Mouse (Mus musculus) kidney, embryonic 16.5 days (tissue): Measurements from ENCODE around the gene Smchd1. TPM values are rescaled to one million over a fixed set of nuclear protein-coding genes. Genes with fewer than 3 reads are reported as not detected.
A peak's percentile ranks its signal among the peaks of the same experiment; 100 is the strongest.
"Not testable (repeated sequence)": the region's sequence is repeated elsewhere in the genome, so short reads cannot be mapped to it uniquely, and the experiment has no call there.

Experiments used
- ATAC-seq: fragments of 200-750 bp; cut with Nextera tagmentation; 2 replicates; pipeline ENCODE4 v1.8.0; 2017; ENCODE audit warnings: moderate TSS enrichment; ENCODE audit not compliant: low FRiP score, low TSS enrichment
- H3K27ac ChIP-seq: fragments of 300-500 bp; sonication (generic); 2 replicates; pipeline ENCODE4 v1.5.1; 2014; ENCODE audit warnings: low read length
- H3K27me3 ChIP-seq: fragments of 300-500 bp; sonication (generic); 2 replicates; pipeline ENCODE4 v1.6.1; 2014; ENCODE audit warnings: low read length, control low read depth, mixed read lengths; ENCODE audit not compliant: insufficient read depth
- H3K36me3 ChIP-seq: fragments of 300-500 bp; sonication (generic); 2 replicates; pipeline ENCODE4 v1.6.1; 2014; ENCODE audit warnings: low read length, control low read depth, mixed read lengths; ENCODE audit not compliant: insufficient read depth
- H3K4me1 ChIP-seq: fragments of 300-500 bp; sonication (generic); 2 replicates; pipeline ENCODE4 v1.6.1; 2014; ENCODE audit warnings: low read length, control low read depth, mixed read lengths; ENCODE audit not compliant: insufficient read depth
- H3K4me2 ChIP-seq: fragments of 300-500 bp; sonication (generic); replicated peaks from 2 replicates; pipeline ENCODE4 v1.6.1; 2014; ENCODE audit warnings: low read depth, low read length
- H3K4me3 ChIP-seq: fragments of 300-500 bp; sonication (generic); 2 replicates; pipeline ENCODE4 v1.5.1; 2014; ENCODE audit warnings: mild to moderate bottlenecking, low read length
- H3K9ac ChIP-seq: fragments of 300-500 bp; sonication (generic); replicated peaks from 2 replicates; pipeline ENCODE4 v1.6.1; 2014; ENCODE audit warnings: low read length
- H3K9me3 ChIP-seq: fragments of 300-500 bp; sonication (generic); 2 replicates; pipeline ENCODE4 v1.6.1; 2016; ENCODE audit warnings: low read length, control low read depth
- WGBS: fragments of 180-500 bp; shearing (Covaris S2); extraction: QIAGEN DNeasy Blood & Tissue Kit; methylation state at CpG from one replicate; pipeline ENCODE4 v1.1.7; 2014; 5-methylcytosine and 5-hydroxymethylcytosine counted together
- polyA plus RNA-seq: library from polyadenylated mRNA; unstranded; fragments of >200 nt; fragmentation: Nextera tagmentation; extraction: Ambion mirVana; gene quantifications from 2 replicates; pipeline ENCODE4 v1.2.1, GENCODE M21; 2015

Gene Smchd1
- polyA plus RNA-seq, 1 experiment from 2014 or later: 54.7 TPM

DNA sequence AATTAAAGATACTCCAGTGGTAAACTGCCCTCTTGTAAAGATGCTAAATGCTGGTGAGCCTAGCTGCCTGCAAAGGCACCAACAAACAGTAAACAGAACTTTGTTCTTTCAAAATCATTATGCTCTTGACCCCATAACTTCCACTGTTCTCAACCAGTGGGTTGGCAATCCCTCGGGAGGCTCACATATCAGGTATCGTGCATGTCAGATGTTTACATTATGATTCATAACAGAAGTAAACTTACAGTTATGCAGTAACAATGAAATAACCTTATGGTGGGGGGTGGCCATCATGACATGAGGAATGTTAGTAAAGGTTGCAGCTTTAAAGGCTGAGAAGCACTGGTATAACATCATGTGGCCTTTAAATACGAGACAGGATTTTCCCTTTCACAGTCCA lies 119.6 kb downstream of the Smchd1 start:
- H3K9me3 ChIP-seq: no peaks in the 10 kb centered on the region
- no peak overlapping the region for H3K9ac ChIP-seq
- H3K4me1 ChIP-seq: no peaks in the 10 kb centered on the region
- no peak overlapping the region for H3K4me2 ChIP-seq
- 81% methylated on average over 3 of the region's 3 CpGs for WGBS
- no peak overlapping the region for H3K4me3 ChIP-seq
- H3K27me3 ChIP-seq: no peaks in the 10 kb centered on the region
- no peak for ATAC-seq
- peaks cover 51% of the 10 kb centered on the region for H3K36me3 ChIP-seq
- no peak overlapping the region for H3K27ac ChIP-seq

GRCm38 (mm10) chr17:71354205-71354604 lies 120.9 kb downstream of the Smchd1 start:
- Histone ChIP-seq H3K4me2 (no peak overlapping the region), H3K9me3 (no peaks in the 10 kb centered on the region), H3K27me3 (no peaks in the 10 kb centered on the region), H3K27ac (no peak overlapping the region), H3K4me1 (no peaks in the 10 kb centered on the region), H3K4me3 (no peak overlapping the region), H3K36me3 (peaks cover 46% of the 10 kb centered on the region), H3K9ac (no peak overlapping the region)
- ATAC-seq: no peak
- WGBS: 94% methylated on average over 11 of the region's 11 CpGs

DNA sequence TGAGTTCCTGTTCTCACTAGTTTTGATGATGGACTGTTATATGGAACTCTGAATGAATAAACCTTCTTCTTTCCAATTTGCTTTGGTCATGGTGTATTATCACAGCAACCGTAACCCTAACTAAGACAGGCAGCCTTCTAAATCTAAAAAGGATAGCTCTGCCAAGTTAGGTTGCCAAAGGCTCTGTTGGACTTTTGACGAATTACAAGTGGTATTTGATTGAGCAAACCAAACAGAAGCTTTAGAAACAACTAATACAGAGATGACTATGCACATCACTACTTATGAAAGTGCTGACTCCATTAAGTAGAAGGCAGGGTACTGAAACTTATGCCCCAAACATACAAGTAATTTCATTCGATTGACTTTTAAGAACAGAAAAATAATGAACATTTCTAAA lies 127.0 kb downstream of the Smchd1 start:
- Histone ChIP-seq H3K4me1 (no peaks in the 10 kb centered on the region), H3K36me3 (peaks cover 54% of the 10 kb centered on the region), H3K4me3 (no peak overlapping the region), H3K27me3 (no peaks in the 10 kb centered on the region), H3K27ac (no peak overlapping the region), H3K9ac (no peak overlapping the region), H3K4me2 (no peak overlapping the region), H3K9me3 (no peaks in the 10 kb centered on the region)
- ATAC-seq: no peak
- WGBS: 91% methylated on average over 3 of the region's 3 CpGs

DNA sequence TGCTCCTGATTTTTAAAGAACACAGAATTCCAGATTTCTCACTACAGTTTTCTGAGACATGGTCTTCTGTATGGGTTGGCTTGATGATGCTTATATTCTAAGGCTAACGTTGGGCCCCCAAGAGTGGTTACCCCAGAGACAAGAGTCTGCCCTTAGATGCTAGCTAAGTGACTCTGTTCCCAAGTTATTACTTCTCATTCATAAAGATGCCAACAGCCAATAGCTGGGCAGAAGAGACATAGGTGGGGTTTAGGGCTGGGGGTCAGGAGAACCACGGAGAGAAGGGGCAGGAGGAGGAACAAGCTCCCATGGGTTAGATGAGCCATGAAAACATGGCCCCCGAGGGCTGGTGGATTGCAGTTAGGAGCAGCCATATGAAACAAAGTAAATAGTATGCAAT lies 133.1 kb downstream of the Smchd1 start:
- H3K27ac ChIP-seq: no peak overlapping the region
- no peaks in the 10 kb centered on the region for H3K27me3 ChIP-seq
- no peak overlapping the region for H3K4me2 ChIP-seq
- no peaks in the 10 kb centered on the region for H3K4me1 ChIP-seq
- peaks cover 27% of the 10 kb centered on the region for H3K36me3 ChIP-seq
- H3K9me3 ChIP-seq: no peaks in the 10 kb centered on the region
- ATAC-seq: no peak
- H3K9ac ChIP-seq: no peak overlapping the region
- no peak overlapping the region for H3K4me3 ChIP-seq
- WGBS: 76% methylated on average over 3 of the region's 3 CpGs

GRCm38 (mm10) chr17:71338627-71339026 lies 136.5 kb downstream of the Smchd1 start:
- Histone ChIP-seq H3K36me3 (peaks cover 15% of the 10 kb centered on the region), H3K9me3 (no peaks in the 10 kb centered on the region), H3K4me3 (no peak overlapping the region), H3K27ac (no peak overlapping the region), H3K4me1 (no peaks in the 10 kb centered on the region; the same call in 1 of the 2 replicates), H3K27me3 (no peaks in the 10 kb centered on the region), H3K9ac (no peak overlapping the region), H3K4me2 (no peak overlapping the region)
- WGBS: 94% methylated on average over 6 of the region's 6 CpGs
- ATAC-seq: no peak

- ATAC-seq: no peak
- H3K27ac ChIP-seq: no peak overlapping the region
- H3K9ac ChIP-seq: no peak overlapping the region
- 93% methylated on average over 9 of the region's 9 CpGs for WGBS
- peaks cover 6% of the 10 kb centered on the region; the same call in 1 of the 2 replicates for H3K36me3 ChIP-seq
- no peaks in the 10 kb centered on the region for H3K27me3 ChIP-seq
- no peaks in the 10 kb centered on the region for H3K9me3 ChIP-seq
- H3K4me2 ChIP-seq: no peak overlapping the region
- no peak overlapping the region for H3K4me3 ChIP-seq
- peaks cover 10% of the 10 kb centered on the region for H3K4me1 ChIP-seq
Measured at GRCm38 (mm10) chr17:71337546-71337945, 137.6 kb downstream of the Smchd1 start.

DNA sequence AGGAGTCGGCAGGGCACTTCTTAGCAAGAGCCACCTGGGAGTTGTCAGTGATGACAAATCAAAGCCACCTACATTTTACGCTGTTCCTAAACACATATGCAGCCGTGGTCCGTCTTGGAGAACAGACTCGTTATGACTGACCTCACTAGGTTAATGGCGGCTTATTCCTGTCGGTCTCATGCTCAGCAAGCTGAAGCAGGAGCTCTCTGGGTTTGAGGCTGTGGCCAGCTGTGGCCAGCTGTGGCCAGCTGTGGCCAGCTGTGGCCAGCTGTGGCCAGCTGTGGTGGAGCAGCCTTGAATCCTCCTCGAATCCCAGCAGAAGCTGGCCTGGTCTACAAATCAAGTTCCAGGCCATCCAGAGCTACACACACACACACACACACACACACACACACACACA lies 138.7 kb downstream of the Smchd1 start:
- Histone ChIP-seq H3K9ac (no peak overlapping the region), H3K4me3 (no peak overlapping the region), H3K36me3 (0 out of 2 replicates have a peak, but pooled peaks cover 3% of the 10 kb centered on the region), H3K27ac (no peak overlapping the region), H3K4me1 (peaks cover 16% of the 10 kb centered on the region), H3K4me2 (no peak overlapping the region), H3K9me3 (no peaks in the 10 kb centered on the region), H3K27me3 (no peaks in the 10 kb centered on the region)
- ATAC-seq: peak; percentile 79
- 31% methylated on average over 8 of the region's 8 CpGs for WGBS

DNA sequence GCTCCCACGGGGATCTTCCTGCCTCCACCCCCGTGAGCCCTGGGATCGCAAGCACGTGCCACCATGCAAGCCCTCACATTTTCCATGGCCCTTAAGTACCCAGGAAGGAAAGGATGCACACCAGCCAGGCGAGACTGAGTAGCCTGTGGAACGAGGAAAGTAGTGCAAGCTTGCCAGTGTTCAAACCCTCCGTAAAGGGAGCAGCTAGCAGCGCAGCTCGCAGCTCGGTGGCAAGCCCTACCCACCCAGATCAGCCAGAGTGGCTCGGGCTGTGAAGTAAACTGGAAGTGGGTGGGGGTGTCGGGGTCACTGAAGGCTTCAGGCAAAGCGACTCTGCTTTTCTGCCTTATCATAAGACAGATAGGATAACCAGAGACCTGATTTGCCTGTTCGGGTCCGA lies 142.8 kb downstream of the Smchd1 start:
- H3K4me1 ChIP-seq: peaks cover 16% of the 10 kb centered on the region
- H3K9me3 ChIP-seq: no peaks in the 10 kb centered on the region
- ATAC-seq: peak; percentile 27; the same call in 1 of the 2 replicates
- no peaks in the 10 kb centered on the region for H3K27me3 ChIP-seq
- 0 out of 2 replicates have a peak overlapping the region, but pooled peaks have one; percentile 11 for H3K4me3 ChIP-seq
- WGBS: 21% methylated on average over 15 of the region's 15 CpGs
- H3K9ac ChIP-seq: 0 out of 2 replicates have a peak overlapping the region, but pooled peaks have one; percentile 40
- no peak overlapping the region for H3K27ac ChIP-seq
- H3K4me2 ChIP-seq: peak overlapping the region; percentile 22; the same call in 1 of the 2 replicates
- H3K36me3 ChIP-seq: no peaks in the 10 kb centered on the region

DNA sequence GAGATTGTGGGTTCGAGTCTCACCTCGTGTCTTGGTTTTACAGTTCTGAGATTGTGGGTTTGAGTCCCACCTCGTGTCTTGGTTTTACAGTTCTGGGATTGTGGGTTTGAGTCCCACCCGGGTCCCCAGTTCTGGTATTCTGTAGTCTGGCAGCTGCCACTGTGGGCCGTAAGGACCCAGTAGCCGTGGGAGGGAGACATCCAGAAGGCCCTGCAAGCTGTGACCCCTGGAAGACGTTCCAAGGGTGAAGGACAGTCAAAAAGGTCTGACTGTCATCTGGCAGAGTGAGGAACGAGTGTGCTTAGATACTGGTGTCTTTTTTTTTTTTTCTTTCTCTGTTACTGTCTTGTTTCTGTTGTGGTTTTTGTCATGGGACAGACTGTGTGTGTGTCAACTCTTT lies 154.4 kb downstream of the Smchd1 start:
- not testable (repeated sequence) for H3K36me3 ChIP-seq, H3K27me3 ChIP-seq, H3K9ac ChIP-seq, H3K27ac ChIP-seq, H3K4me3 ChIP-seq, H3K9me3 ChIP-seq, H3K4me1 ChIP-seq, H3K4me2 ChIP-seq, ATAC-seq
- 82% methylated on average over 8 of the region's 8 CpGs for WGBS

- no peaks in the 10 kb centered on the region for H3K9me3 ChIP-seq
- ATAC-seq: no peak
- H3K36me3 ChIP-seq: no peaks in the 10 kb centered on the region
- no peak overlapping the region for H3K9ac ChIP-seq
- no peak overlapping the region for H3K4me3 ChIP-seq
- H3K4me1 ChIP-seq: no peaks in the 10 kb centered on the region
- no peak overlapping the region for H3K4me2 ChIP-seq
- H3K27ac ChIP-seq: no peak overlapping the region
- 95% methylated on average over 3 of the region's 3 CpGs for WGBS
- no peaks in the 10 kb centered on the region for H3K27me3 ChIP-seq
Measured at GRCm38 (mm10) chr17:71319361-71319760, 155.8 kb downstream of the Smchd1 start.
